Mouse (Mus musculus): ENCODE results near the gene Ephb1. TPM values are rescaled to one million over a fixed set of nuclear protein-coding genes. Genes with fewer than 3 reads are reported as not detected.

The Ephb1 gene
- total RNA-seq, 2 experiments from 2014 or later = 20.3 to 26.9 TPM

DNA sequence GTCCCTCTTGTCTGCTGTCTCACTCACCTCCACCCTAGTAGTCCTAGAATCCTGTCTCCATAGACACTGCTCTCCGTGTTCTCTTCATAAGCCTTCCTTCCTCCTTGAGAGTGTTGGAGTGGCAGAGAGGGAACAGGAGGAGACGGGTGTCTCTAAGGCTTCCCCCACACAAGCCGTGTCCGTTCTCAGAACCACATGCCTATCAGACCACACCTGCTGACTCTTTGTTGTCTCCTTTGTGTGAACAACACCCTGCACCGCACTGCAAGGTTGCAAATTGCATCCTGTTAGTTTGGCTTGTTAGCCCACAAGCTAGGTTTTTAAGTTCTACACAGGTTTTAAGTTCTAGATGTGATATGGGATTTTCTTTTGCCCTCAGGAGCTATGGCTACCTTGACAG is 435.2 kb downstream of the Ephb1 start:
- DNase-seq (ENCODE audit: low spot score in 2 of 2) = no peak

DNA sequence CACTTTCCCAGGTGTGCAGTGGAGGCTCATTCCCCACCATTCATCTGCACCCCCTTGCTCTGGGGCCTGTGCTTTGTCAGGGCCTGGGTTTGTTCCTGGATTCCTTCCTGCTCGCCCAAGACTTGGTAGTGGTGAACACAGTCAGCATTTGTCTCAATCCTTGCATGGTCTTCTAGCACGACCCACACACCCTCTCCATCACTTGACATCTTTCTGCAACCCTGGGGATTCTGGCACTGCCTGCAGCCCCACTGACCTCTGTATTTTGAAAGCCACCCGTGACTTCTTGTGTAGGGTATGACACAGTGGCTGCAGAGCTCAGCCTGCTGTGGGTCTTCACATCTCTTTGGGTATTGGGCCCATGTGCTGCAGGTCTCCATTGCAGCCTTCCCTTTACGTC is 435.7 kb downstream of the Ephb1 start:
- DNase-seq (ENCODE audit: low spot score in 2 of 2) = no peak

DNA sequence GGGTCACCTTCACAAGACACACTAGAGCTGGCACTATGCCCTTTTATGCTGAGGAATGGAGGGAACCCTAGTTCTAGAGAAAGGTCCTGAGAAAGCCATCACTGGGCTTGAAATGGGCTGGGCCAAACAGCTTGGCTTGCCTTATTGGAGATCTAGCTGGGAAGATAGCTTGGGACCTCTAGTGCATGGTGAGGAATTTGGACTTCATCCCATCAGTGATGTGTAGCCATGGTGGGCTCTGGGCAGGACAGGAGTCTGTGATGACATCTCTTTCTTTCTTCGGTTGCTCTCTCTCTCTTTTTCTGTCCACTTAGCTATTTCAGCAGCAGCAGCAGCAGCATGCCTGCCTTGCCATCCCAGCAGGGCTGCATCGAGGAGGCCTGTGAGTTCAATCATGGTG is 439.4 kb downstream of the Ephb1 start:
- no peak for DNase-seq (ENCODE audit: low spot score in 2 of 2)

DNA sequence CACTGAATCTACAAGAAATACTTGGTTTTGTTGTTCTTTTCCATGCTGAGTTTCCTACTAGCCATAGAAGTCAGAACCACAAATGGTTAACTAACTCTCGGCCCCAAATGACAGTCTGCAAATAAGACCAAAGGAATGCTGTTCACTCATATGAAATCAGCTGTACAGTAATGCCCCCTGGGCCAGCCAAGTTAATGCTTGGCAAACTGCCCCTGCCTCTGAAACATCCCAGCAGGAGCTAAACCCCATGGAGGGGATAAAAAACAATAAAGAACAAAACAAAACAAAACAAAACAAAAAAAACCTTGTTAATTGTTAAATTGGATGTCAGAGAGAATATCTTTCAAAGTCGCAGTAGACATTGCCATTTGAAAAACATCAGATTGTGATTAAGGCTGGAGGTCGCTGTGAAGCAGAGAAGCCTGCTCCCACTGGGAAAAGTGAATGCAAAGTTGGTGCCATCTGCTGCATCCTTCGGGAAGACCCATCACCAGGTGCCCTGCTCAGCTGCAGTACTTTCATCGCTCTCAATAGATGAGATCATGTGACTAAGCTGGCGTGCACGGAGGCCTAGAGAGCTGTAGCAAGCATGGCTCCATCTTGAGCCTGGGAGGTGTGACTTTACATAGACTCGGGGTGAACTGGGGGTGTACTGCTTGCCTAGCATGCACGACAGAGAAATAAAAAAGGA is 443.2 kb downstream of the Ephb1 start:
- no peak for DNase-seq (ENCODE audit: low spot score in 2 of 2)

DNA sequence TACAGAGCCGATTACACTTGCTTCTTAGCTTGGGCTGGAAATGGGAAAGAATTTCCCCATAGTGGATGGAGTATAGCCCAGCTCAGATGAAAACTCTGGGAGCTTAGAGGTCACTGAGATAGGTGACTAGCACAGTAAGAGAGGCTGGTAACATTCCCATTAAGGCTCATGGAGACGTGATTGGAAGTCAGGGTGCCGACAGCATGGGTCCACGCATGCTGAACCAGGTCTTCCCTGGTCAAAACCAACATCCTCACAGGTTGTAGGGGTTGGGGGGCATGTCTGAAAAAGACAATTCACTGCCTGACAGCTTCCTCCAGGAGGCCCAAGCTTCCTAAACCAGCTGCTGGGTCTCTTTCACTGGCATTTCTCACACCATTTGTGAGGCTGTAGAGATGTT is 445.0 kb downstream of the Ephb1 start:
- no peak for DNase-seq (ENCODE audit: low spot score in 2 of 2)

DNA sequence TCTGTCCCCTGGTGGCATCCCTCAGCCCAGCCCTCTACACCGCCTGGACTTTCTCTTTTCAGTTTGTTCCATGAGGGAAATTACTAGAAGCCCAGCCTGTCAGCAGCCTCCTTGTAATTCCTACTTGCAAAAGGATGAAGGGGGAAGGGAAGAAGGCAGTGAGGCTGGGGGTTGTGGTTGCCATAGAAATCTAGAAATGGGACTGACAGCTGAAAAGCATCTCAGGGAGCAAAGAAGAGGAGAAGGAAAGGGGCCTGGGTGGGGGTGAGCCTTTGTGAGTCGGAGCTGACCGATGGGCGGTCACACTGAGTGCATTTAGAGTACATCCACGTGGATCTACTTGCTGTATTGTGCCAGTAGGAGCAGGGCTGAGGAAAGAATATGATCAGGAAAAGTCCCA is 445.6 kb downstream of the Ephb1 start:
- no peak for DNase-seq (ENCODE audit: low spot score in 2 of 2)

DNA sequence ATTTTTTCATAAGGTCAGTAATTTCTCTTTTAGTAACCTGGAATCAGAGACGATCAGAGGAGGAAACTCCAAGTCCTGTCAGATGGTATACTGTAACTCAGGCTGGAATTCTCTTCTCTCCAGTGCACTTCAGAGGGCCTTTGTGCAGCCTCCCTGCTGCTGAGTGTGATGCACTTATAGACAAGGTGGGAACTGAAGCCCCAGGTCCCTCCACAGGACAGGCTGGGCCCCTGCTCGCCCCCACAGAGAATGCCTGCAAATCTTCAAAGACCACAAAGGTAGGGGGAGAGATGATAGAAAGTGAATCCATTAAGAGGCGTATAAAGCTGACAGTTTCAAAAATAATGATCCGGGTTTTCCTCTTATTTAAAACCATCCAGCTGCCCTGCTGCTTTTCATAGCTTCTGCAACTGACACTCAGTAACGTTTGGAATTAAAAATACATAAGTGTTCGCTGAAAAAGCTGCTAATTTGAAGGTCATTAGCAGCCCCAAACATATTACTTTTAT is 446.7 kb downstream of the Ephb1 start:
- no peak for DNase-seq (ENCODE audit: low spot score in 2 of 2)

DNA sequence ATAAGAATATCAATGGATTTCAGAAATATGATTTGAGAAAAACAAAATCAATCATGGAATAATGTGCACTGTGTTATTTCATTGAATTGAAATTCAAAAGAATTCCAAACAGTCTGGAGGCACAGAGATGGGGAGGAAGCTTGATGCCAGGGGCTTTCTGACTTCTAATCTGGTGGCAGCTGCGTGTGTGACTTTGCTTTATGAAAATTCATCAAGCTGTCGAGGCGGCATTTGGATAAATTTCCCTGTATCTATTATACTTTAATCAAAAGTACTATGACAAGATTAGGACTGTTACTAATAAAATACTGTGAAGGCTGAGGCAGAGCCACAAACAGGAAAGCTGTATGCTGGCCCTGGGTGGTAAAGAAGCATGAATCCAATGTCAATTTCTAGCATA is 451.1 kb downstream of the Ephb1 start:
- no peak for DNase-seq (ENCODE audit: low spot score in 2 of 2)

DNA sequence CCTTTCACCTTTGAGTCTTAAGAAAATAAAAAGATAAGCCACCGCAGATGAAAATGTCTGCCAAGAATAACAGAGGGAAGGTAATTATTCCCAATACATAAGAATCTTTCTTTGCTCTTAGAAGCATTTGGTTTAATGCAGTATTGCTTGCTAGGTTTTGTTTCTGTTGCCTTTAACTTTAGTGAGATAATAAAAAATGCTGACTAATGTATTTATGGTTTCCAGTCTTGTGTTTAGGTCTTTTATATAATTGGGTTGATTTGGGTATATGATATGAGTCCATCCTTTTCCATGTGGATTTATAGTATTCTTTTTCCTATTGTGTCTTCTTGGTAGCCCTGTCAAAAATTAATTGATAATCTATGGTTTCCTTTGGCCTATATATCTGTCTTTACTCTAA is 456.6 kb downstream of the Ephb1 start:
- DNase-seq (ENCODE audit: low spot score in 2 of 2) = no peak

DNA sequence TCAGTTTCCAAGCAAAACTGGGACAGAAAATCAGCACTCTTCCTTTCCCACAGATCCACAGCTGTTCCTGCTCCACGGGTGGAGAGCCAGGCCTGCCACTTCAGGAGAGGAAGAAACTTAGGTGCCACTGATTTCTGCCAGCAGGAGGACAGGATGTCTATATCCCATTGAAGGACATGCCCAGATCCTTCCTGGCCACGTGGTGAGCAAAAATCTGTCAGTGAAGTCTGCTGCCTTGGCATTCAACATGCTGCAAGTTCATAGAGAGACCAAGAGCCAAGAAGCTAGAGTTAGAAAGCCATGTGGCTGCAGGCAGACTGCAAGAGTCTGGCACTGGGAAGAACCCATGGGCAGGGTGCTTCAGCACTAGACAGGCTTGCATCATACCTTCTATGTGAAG is 471.2 kb downstream of the Ephb1 start:
- DNase-seq (ENCODE audit: low spot score in 2 of 2) = no peak

DNA sequence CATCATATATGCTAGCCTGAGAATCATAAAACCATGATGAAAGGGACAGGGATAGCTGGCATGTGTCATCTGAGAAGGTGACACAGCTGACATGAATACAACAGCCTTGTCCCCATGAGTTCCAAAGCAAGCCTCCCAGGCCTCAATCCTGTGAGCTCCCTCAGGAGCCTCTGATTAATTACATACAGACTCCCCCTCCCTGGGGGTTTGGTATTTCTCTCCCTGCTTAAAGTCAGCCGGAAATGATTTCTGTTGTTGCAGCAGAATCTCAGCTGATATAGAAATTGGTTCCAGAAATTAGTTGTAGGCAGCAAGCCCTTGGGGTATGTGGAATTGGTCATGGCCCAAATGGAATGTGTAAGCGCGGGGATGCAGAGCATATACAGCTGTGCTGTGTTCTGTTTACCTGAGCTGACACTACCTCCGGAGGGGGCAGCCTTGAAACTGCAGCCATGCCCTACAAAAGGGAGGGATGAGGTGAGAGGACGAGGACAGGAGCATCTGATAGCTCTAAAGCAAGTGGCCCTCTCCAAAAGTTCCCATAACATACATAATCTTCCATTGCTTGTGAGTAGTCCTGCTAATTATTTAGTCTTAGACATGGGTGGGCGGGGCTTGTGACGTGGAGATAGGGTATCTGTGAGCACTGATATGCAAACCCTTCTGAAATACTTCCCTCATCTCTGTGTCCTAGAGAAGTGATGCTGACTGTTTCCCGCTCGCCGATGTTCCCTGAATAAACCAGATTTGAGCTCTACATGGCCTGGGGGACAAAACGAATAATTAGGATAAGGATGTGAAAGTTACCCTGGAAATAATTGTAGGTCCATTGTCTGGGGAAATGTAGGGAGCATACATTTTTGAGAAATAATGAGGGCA is 477.1 kb downstream of the Ephb1 start:
- DNase-seq (ENCODE audit: low spot score in 2 of 2) = no peak

DNA sequence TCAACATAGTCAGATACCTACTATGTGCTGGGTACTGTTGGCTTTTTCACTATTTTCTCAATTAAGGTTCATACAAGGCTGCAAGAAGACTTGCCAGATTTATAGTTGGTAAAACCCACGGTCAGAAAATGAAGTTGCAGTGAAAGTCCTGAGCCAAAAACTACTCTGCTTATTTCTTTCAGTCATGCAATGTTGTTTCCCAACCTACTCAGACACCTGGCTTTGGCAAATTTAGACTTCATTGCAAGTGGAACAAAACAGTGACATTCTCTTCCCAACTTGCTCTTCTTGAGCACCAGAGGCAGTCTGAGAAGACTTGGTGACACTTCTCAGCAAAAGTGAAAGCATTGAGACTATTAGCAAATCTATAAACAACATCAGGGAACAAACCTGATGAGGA is 479.2 kb downstream of the Ephb1 start:
- no peak for DNase-seq (ENCODE audit: low spot score in 2 of 2)

Small RNA genes lying within 50 kb of the gene (microRNA-seq; reads per million reads assigned to microRNA genes)
- 0 reads per million in 2 experiments for gene Mir7243

Other genes with a start within 250 kb of the Ephb1 start
- 1 to 10 TPM in 1 of 2 experiments, under 1 TPM in 1; 1.00 to 1.8 TPM for gene Ky, start 151.1 kb upstream of the Ephb1 start, total RNA-seq (2021)